Mouse (Mus musculus): ENCODE results near the gene Arhgap25. TPM values are rescaled to one million over a fixed set of nuclear protein-coding genes. Genes with fewer than 3 reads are reported as not detected.
"Not testable (repeated sequence)": the region's sequence is repeated elsewhere in the genome, so short reads cannot be mapped to it uniquely, and the experiment has no call there.

Gene Arhgap25
- polyA plus RNA-seq, 1 experiment, result 69.0 TPM

DNA sequence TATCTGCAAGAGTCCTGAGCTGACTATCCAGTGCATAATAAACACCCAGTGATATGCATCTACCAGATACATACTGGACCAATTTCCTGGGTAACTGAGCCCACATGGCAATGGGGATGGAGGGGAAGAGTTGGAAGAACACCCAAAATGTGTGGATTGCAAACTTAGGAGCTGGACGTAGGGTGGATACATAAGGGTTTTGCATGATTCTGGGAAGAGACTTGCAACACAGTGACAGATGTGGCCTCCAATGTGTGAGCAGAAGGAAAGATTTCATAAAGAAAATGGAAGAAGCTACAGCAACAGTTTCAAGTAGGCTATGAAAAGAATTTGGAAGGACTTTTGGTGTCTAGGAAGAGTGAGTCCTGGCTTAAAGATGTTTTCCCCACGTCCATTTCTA is 10.0 kb downstream of the Arhgap25 start:
- Histone ChIP-seq H3K4me3 (ENCODE audit: insufficient read depth, low read length) (no peak overlapping the region), H3K4me1 (ENCODE audit: control insufficient read depth, insufficient read depth, low read length) (peaks cover 44% of the 10 kb centered on the region), H3K27ac (ENCODE audit: insufficient read depth, low read depth, low read length) (no peak overlapping the region)
- no peak for TF ChIP-seq CTCF (IDR thresholded peaks at IDR 0.05; ENCODE audit: low read depth, low read length)

DNA sequence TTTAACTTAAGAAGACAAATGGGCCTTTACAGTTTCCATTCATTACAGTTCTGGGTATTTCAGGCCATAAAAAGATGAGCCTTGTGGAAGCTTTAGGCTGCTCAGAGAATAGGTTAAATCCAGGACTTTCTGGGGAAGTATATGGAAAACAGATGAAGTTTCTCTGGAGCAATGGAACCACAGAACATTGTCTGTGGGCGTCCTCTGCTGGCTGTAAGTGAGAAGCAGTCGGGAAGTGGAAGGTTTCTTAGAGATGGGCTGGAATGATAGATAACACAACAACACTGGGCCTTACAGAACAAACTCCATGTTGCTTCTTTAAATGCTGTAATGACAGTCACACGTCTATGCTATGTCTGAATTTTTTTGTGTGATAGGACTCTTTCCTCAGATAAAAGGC is 10.8 kb downstream of the Arhgap25 start:
- TF ChIP-seq POLR2A (IDR thresholded peaks at IDR 0.05; ENCODE audit: borderline replicate concordance, low read depth, low read length), result no peak
- TF ChIP-seq CTCF (IDR thresholded peaks at IDR 0.05; ENCODE audit: low read depth, low read length), result no peak
- Histone ChIP-seq H3K4me1 (ENCODE audit: control insufficient read depth, insufficient read depth, low read length) (peaks cover 48% of the 10 kb centered on the region), H3K27ac (ENCODE audit: insufficient read depth, low read depth, low read length) (no peak overlapping the region), H3K4me3 (ENCODE audit: insufficient read depth, low read length) (no peak overlapping the region)

DNA sequence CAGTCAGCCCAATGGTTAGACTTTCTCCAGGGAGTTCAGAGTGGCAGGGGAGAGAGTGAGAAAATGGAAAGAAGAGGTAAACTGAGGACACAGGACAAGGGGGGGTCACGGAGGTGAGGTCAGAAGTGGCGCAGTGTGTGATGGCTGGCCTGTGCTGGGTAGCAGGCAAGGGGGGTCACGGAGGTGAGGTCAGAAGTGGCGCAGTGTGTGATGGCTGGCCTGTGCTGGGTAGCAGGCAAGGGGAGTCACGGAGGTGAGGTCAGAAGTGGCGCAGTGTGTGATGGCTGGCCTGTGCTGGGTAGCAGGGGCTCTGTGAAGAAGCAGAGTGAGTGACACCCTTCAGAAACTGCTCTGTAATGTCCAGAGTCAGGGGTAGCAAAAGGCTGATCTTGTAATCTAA is 11.4 kb downstream of the Arhgap25 start:
- not testable (repeated sequence) for H3K4me3 ChIP-seq (ENCODE audit: insufficient read depth, low read length); H3K27ac ChIP-seq (ENCODE audit: insufficient read depth, low read depth, low read length)
- peaks cover 54% of the 10 kb centered on the region for H3K4me1 ChIP-seq (ENCODE audit: control insufficient read depth, insufficient read depth, low read length)

DNA sequence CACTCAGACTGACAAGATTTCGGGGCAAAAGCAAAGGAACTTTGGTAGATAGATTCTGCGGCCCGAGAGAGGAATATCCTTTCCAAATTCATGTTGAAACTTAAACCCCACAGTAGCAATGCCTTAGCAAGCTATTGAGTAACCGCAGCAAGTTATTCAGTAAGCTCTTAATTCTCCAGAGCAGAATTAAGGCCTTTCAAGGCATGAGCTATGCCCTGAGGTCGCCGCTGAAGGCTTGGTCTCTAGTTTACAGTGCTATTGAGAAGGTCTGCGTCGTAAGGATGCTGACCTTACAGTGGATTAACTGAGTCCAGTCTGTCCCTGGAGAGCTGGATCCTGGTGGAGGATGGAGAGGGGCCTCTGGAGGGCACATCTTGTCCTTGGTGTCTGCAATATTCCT is 12.5 kb downstream of the Arhgap25 start:
- peaks cover 57% of the 10 kb centered on the region for H3K4me1 ChIP-seq (ENCODE audit: control insufficient read depth, insufficient read depth, low read length)

DNA sequence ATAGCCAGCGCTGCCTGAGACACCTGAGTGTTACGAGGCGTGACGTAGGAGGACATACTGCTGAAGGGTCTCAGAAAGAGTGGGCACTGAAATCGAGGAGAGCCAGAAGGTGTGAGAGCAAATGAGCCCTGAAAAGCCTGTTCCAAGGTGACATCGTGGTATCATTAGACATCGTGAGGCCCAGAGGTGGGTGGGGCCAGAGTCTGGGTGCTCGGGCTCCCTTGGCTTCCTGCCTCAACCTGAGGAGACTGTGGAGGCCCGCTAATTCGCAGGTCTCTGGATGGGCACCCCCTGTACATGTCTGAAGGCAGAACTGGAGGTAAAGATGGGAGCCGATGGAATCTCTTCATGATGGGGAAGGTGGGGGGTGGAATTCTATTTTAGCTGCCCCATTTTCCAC is 13.2 kb downstream of the Arhgap25 start:
- TF ChIP-seq CTCF (IDR thresholded peaks at IDR 0.05; ENCODE audit: low read depth, low read length) (no peak), POLR2A (IDR thresholded peaks at IDR 0.05; ENCODE audit: borderline replicate concordance, low read depth, low read length) (no peak)
- Histone ChIP-seq H3K27ac (ENCODE audit: insufficient read depth, low read depth, low read length) (no peak overlapping the region), H3K4me1 (ENCODE audit: control insufficient read depth, insufficient read depth, low read length) (peaks cover 54% of the 10 kb centered on the region), H3K4me3 (ENCODE audit: insufficient read depth, low read length) (no peak overlapping the region)

More for the DNA sequence above, 12.5 kb downstream of the Arhgap25 start:
- no peak for TF ChIP-seq CTCF (IDR thresholded peaks at IDR 0.05; ENCODE audit: low read depth, low read length)
- no peak for TF ChIP-seq POLR2A (IDR thresholded peaks at IDR 0.05; ENCODE audit: borderline replicate concordance, low read depth, low read length)
- H3K27ac ChIP-seq (ENCODE audit: insufficient read depth, low read depth, low read length), result no peak overlapping the region
- H3K4me3 ChIP-seq (ENCODE audit: insufficient read depth, low read length), result no peak overlapping the region

DNA sequence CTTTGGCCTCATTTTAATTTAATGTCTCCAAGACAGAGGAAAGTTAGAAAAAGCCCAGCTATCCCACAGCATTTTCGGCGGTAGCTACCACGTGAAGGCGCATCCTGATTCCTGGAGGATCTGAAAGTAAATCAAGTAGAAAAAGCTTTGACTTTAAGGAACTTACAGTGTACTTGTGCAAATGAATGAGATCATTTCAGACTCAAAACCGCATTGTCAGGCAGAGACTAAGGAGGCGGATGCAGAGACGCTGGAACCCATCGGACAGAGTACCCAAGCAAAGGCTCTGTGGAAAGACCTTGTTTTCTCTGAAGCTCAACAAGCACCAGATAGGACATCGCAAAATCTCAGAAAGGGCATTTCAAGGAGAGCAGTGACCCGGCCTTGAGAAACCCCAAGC is 14.4 kb downstream of the Arhgap25 start:
- TF ChIP-seq POLR2A (IDR thresholded peaks at IDR 0.05; ENCODE audit: borderline replicate concordance, low read depth, low read length) (no peak), CTCF (IDR thresholded peaks at IDR 0.05; ENCODE audit: low read depth, low read length) (no peak)
- peak overlapping the region; percentile 58 for H3K27ac ChIP-seq (ENCODE audit: insufficient read depth, low read depth, low read length)
- peaks cover 53% of the 10 kb centered on the region for H3K4me1 ChIP-seq (ENCODE audit: control insufficient read depth, insufficient read depth, low read length)
- H3K4me3 ChIP-seq (ENCODE audit: insufficient read depth, low read length), result no peak overlapping the region

DNA sequence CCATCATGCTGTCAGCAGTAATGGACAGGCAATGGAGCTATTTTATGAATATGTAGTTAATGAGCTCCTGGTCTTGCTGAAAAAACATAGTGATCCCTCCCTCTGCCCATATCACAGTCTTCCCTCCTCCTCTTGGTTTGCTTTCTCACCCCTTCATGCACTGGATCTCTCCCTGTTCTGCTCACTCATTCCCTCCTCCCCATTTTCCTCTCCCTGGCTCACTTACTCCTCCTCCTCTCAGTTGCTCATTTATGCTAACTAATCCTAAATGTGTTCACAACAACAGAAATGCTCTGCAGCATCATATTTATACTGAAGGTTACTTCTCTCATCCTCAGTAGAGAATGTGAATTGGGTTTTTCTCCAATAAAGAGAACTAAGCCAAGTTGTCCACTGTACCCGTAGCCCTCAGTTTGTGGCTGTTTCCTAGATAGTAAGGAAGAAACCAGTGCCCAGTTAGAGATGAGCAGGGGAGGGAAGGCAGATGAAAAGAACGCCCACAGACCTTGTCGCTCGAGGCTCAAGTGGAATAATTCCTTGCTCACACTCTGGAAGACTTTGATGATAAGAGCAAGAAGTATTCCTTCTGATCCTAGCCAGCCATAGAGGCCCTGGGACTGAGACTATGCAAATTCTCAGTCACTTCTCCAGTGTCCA is 15.2 kb downstream of the Arhgap25 start:
- Histone ChIP-seq H3K27ac (ENCODE audit: insufficient read depth, low read depth, low read length) (peak overlapping the region; percentile 32; the same call in 1 of the 2 replicates), H3K4me1 (ENCODE audit: control insufficient read depth, insufficient read depth, low read length) (peaks cover 61% of the 10 kb centered on the region), H3K4me3 (ENCODE audit: insufficient read depth, low read length) (no peak overlapping the region)
- TF ChIP-seq CTCF (IDR thresholded peaks at IDR 0.05; ENCODE audit: low read depth, low read length) (no peak), POLR2A (IDR thresholded peaks at IDR 0.05; ENCODE audit: borderline replicate concordance, low read depth, low read length) (no peak)

DNA sequence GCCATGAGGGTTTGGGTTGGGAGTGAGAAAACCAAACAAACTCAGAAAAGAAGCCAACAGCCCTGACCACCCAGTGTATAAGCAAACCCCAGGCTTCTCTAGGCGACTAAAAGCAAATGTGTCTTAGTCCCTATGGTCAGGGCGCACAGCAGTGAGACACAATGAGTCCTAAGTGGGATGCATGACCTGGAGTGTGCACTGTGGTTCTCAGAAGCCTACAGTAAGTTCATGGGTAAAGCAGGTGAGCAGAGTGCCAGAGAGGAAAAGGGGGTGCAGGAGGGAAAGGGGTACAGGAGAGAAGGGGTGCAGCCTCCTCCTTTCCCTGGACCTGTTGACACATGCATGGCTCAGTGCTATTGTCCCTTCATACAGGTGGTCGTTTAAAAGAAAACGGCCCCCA is 18.7 kb downstream of the Arhgap25 start:
- peaks cover 60% of the 10 kb centered on the region for H3K4me1 ChIP-seq (ENCODE audit: control insufficient read depth, insufficient read depth, low read length)
- TF ChIP-seq POLR2A (IDR thresholded peaks at IDR 0.05; ENCODE audit: borderline replicate concordance, low read depth, low read length) (no peak), CTCF (IDR thresholded peaks at IDR 0.05; ENCODE audit: low read depth, low read length) (no peak)

DNA sequence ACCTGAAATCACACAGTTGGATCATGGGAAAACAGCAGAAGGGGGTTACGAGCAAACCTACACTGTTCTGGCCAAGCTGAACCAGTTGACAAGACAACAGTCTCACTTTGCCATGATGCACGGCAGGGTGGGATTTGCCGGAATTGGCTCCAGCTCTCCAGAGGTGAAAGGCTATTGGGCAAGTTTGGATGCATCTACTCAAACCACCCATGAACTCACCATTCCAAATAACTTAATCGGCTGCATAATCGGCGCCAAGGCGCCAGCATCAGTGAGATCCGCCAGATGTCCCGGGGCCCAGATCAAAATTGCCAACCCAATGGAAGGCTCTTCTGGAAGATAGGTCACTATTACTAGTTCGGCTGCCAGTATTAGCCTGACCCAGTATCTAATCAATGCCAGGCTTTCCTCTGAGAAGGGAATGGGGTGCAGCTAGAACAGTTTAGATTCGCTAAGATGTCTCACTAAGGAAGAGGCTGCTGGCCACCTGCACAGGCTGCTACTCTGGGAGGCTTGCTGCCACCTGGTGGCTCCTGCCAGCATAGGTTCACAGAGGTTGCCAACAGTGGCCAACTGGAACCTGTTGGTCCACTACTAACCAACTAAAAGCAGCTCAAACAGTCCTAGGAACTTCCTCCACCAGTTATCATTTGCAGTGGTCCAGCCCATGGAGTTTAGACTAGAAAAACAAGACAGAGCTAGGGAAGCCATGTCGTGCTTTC is 19.9 kb downstream of the Arhgap25 start:
- peaks cover 54% of the 10 kb centered on the region for H3K4me1 ChIP-seq (ENCODE audit: control insufficient read depth, insufficient read depth, low read length)
- no peak overlapping the region for H3K27ac ChIP-seq (ENCODE audit: insufficient read depth, low read depth, low read length)
- TF ChIP-seq POLR2A (IDR thresholded peaks at IDR 0.05; ENCODE audit: borderline replicate concordance, low read depth, low read length), result no peak
- peak; percentile 49; the same call in 1 of the 2 replicates for TF ChIP-seq CTCF (IDR thresholded peaks at IDR 0.05; ENCODE audit: low read depth, low read length)
- no peak overlapping the region for H3K4me3 ChIP-seq (ENCODE audit: insufficient read depth, low read length)

More for the DNA sequence above, 18.7 kb downstream of the Arhgap25 start:
- H3K27ac ChIP-seq (ENCODE audit: insufficient read depth, low read depth, low read length), result no peak overlapping the region
- H3K4me3 ChIP-seq (ENCODE audit: insufficient read depth, low read length), result no peak overlapping the region

DNA sequence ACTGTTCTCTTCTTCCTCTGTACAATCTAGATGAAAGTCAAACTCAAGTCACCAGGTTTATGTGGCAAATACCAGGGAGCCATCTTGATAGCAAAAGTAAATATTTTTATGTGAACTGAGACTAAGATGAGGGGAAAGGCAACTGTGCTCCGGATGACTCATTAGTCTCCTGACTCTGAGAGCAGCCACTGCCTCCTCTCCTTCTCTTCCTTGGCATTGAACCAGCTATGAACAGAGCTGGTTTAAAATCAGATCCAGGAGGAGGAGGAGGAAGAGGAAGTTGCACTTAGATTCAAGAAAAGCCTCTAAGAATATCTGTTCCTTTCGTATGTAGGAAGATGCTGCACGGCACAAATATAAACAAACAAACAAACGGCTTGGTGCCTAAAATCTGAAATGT is 22.1 kb downstream of the Arhgap25 start:
- H3K4me3 ChIP-seq (ENCODE audit: insufficient read depth, low read length), result peak overlapping the region; percentile 33; the same call in 1 of the 2 replicates
- H3K4me1 ChIP-seq (ENCODE audit: control insufficient read depth, insufficient read depth, low read length), result peaks cover 36% of the 10 kb centered on the region
- no peak for TF ChIP-seq POLR2A (IDR thresholded peaks at IDR 0.05; ENCODE audit: borderline replicate concordance, low read depth, low read length)
- TF ChIP-seq CTCF (IDR thresholded peaks at IDR 0.05; ENCODE audit: low read depth, low read length), result no peak
- peak overlapping the region; percentile 97 for H3K27ac ChIP-seq (ENCODE audit: insufficient read depth, low read depth, low read length)

Data from bone marrow macrophage, adult 2 months (primary cell).